Mouse (Mus musculus) bone marrow macrophage, adult 2 months (primary cell): ENCODE results near the gene March1.

ENCODE experiments used
- CTCF ChIP-seq: IDR thresholded peaks from 2 replicates; pipeline ENCODE4 v1.5.1; 2012; ENCODE audit warnings: low read depth, mild to moderate bottlenecking, low read length, moderate library complexity
- POLR2A ChIP-seq: IDR thresholded peaks from 2 replicates; pipeline ENCODE4 v1.6.1; 2012; ENCODE audit warnings: mild to moderate bottlenecking, low read depth, low read length, borderline replicate concordance

DNA sequence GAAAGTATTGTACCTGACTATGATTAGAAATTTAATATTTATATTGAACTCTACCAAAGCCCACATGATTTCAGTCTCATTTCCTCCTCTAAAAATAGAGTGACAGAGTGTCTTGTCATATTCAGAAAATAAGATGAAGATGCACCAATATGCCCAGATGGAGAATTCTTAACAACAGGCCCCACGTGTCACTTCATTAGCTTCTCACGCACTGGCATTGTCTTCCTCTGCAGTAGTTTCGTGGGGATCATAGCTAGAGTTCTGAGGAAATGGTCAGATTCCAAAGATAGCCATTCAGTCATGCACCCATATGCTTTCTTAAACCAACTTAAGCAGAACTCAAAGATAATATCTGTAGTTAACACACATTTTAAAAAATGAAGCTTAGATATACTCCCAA, 582.5 kb downstream of the March1 start:
- TF ChIP-seq POLR2A (no peak), CTCF (no peak)
